Mouse (Mus musculus) cortical plate, adult 2 months (tissue): ENCODE measurements around the gene Kcnt1.

Experiments
- CTCF ChIP-seq: fragments of 200-500 bp; IDR thresholded peaks from 2 replicates; pipeline ENCODE4 v1.5.1; 2011; ENCODE audit warnings: mild to moderate bottlenecking, control low read depth, low read length; ENCODE audit not compliant: insufficient read depth; ENCODE audit errors: extremely low read depth
- POLR2A ChIP-seq: fragments of 200-500 bp; IDR thresholded peaks from 2 replicates; pipeline ENCODE4 v1.6.1; 2011; ENCODE audit warnings: mild to moderate bottlenecking, low read length, control low read depth; ENCODE audit not compliant: insufficient read depth; ENCODE audit errors: extremely low read depth

DNA sequence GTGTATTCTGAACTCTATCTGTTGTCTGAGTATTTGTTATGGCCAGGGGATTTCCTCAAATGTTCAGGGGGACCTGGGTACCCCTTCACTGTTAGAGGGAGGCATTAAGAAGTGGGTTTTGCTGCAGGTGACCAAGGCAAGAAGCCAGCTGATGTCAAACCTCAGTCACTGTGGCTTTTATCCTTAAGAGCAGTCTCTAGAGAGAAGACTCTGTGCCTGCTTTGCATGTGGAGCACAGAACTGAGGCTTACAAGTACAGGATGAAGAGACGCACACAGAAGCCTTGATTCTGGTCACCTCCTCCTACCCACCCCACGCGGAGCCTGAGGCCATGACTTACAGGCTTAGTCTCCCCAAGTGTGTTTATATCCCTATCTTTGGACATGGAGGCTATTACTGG lies 85.8 kb downstream of the Kcnt1 start:
- no peak for TF ChIP-seq CTCF
- TF ChIP-seq POLR2A, result no peak
